ENCODE assay signal across 20 mouse cellular contexts in genomic region chr11:72196506-72196905, GRCm38 (mm10). TPM values are rescaled to one million over a fixed set of nuclear protein-coding genes. Genes with fewer than 3 reads are reported as not detected.
A peak's percentile ranks its signal among the peaks of the same experiment; 100 is the strongest.
DNase-seq lines count a peak whose midpoint lies in the region; ATAC-seq and TF ChIP-seq lines count a peak whose summit lies in the region.
"Had no signal": no experiment of that assay in that cellular context is flagged by ENCODE, and none has a peak within 500 bp of the region (broad histone marks: within the 10 kb centered on the region; RNA-seq: fewer than 3 reads in every experiment).

No protein-coding gene starts in this region.

- H3K9ac ChIP-seq in intestine, embryonic 16.5 days (ENCODE audit: low read depth, low read length) = no peak overlapping the region
- no peak overlapping the region for H3K9ac ChIP-seq in intestine, embryonic 15.5 days
- no peak overlapping the region for H3K9ac ChIP-seq in lung, postnatal 0 days (replicated peaks; ENCODE audit: low read depth)
- H3K9ac ChIP-seq: embryonic facial prominence, embryonic 12.5 days; hindbrain, embryonic 13.5 days; liver, embryonic 13.5 days had no signal

- WGBS in intestine, embryonic 16.5 days = 86% methylated on average over 8 of the region's 8 CpGs
- 89% methylated on average over 8 of the region's 8 CpGs for WGBS in intestine, embryonic 15.5 days
- WGBS in lung, postnatal 0 days = 60% methylated on average over 8 of the region's 8 CpGs
- WGBS in small intestine, adult 2 months = 86% methylated on average over 8 of the region's 8 CpGs

- peak; percentile 11 for DNase-seq in lung, postnatal 0 days (ENCODE audit: low spot score)
- DNase-seq in lung, postnatal 14 days = no peak
- DNase-seq in retina, embryonic 14.5 days (ENCODE audit: low spot score) = no peak
- DNase-seq: adrenal gland, adult 8-10 months; cerebellum, postnatal 14 days; kidney, postnatal 10 days; layer of hippocampus, postnatal 36 days; left cerebral cortex, postnatal 4 days; liver, embryonic 13.5 days; right cerebral cortex, postnatal 25 days; thymus, postnatal 25 days had no signal

- no peak for TF ChIP-seq EP300 in lung, postnatal 0 days (IDR thresholded peaks at IDR 0.05)

- no peaks in the 10 kb centered on the region for H3K4me1 ChIP-seq in intestine, embryonic 16.5 days (ENCODE audit: control insufficient read depth, insufficient read depth, low read length)
- no peaks in the 10 kb centered on the region for H3K4me1 ChIP-seq in intestine, embryonic 15.5 days (replicated peaks)
- no peaks in the 10 kb centered on the region for H3K4me1 ChIP-seq in lung, postnatal 0 days (ENCODE audit: insufficient read depth, low read depth, low read length)
- H3K4me1 ChIP-seq in small intestine, adult 2 months (ENCODE audit: control insufficient read depth, insufficient read depth, insufficient read length, low read length) = no peaks in the 10 kb centered on the region
- H3K4me1 ChIP-seq: embryonic facial prominence, embryonic 12.5 days; forebrain, embryonic 10.5 days; hindbrain, embryonic 13.5 days had no signal

- TF ChIP-seq CTCF in lung, postnatal 0 days (IDR thresholded peaks at IDR 0.05) = no peak
- TF ChIP-seq CTCF in small intestine, adult 2 months (IDR thresholded peaks at IDR 0.05; ENCODE audit: extremely low read depth, insufficient read length, insufficient replicate concordance, low read depth, low read length) = no peak

- no peak overlapping the region for H3K4me3 ChIP-seq in intestine, embryonic 16.5 days (ENCODE audit: low read length)
- H3K4me3 ChIP-seq in intestine, embryonic 15.5 days (replicated peaks) = no peak overlapping the region
- no peak overlapping the region for H3K4me3 ChIP-seq in lung, postnatal 0 days (ENCODE audit: low read depth, low read length)
- no peak overlapping the region for H3K4me3 ChIP-seq in small intestine, adult 2 months (ENCODE audit: low read depth, low read length)
- H3K4me3 ChIP-seq: embryonic facial prominence, embryonic 12.5 days; forebrain, embryonic 10.5 days; hindbrain, embryonic 13.5 days; liver, embryonic 13.5 days had no signal

- 0 out of 2 replicates have a peak, but pooled peaks cover 6% of the 10 kb centered on the region for H3K36me3 ChIP-seq in intestine, embryonic 16.5 days (ENCODE audit: control insufficient read depth, insufficient read depth, low read length)
- peaks cover 16% of the 10 kb centered on the region for H3K36me3 ChIP-seq in intestine, embryonic 15.5 days
- H3K36me3 ChIP-seq in lung, postnatal 0 days (ENCODE audit: insufficient read depth, low read length) = peaks cover 4% of the 10 kb centered on the region; the same call in 1 of the 2 replicates
- H3K36me3 ChIP-seq in small intestine, adult 2 months (ENCODE audit: control insufficient read depth, insufficient read depth, low read length) = peaks cover 23% of the 10 kb centered on the region

- no peak for TF ChIP-seq POLR2A in small intestine, adult 2 months (IDR thresholded peaks at IDR 0.05; ENCODE audit: low read depth, low read length)

- no peaks in the 10 kb centered on the region for H3K9me3 ChIP-seq in intestine, embryonic 16.5 days (ENCODE audit: control insufficient read depth, low read length)
- no peaks in the 10 kb centered on the region for H3K9me3 ChIP-seq in intestine, embryonic 15.5 days
- no peaks in the 10 kb centered on the region for H3K9me3 ChIP-seq in lung, postnatal 0 days (ENCODE audit: low read length)
- H3K9me3 ChIP-seq: embryonic facial prominence, embryonic 12.5 days; forebrain, embryonic 10.5 days; hindbrain, embryonic 13.5 days; liver, embryonic 13.5 days had no signal

- H3K4me2 ChIP-seq in intestine, embryonic 16.5 days (ENCODE audit: low read depth, low read length) = no peak overlapping the region
- no peak overlapping the region for H3K4me2 ChIP-seq in intestine, embryonic 15.5 days (replicated peaks)
- H3K4me2 ChIP-seq in lung, postnatal 0 days (replicated peaks; ENCODE audit: low read depth, low read length) = no peak overlapping the region
- H3K4me2 ChIP-seq: embryonic facial prominence, embryonic 12.5 days; hindbrain, embryonic 13.5 days; liver, embryonic 13.5 days had no signal

- no peaks in the 10 kb centered on the region for H3K27me3 ChIP-seq in intestine, embryonic 16.5 days (replicated peaks; ENCODE audit: control insufficient read depth, insufficient read depth, low read length)
- no peaks in the 10 kb centered on the region for H3K27me3 ChIP-seq in intestine, embryonic 15.5 days (replicated peaks)
- H3K27me3 ChIP-seq in lung, postnatal 0 days (replicated peaks; ENCODE audit: insufficient read depth, low read length) = no peaks in the 10 kb centered on the region
- H3K27me3 ChIP-seq in small intestine, adult 2 months (ENCODE audit: control insufficient read depth, insufficient read depth, low read length) = no peaks in the 10 kb centered on the region
- H3K27me3 ChIP-seq: embryonic facial prominence, embryonic 12.5 days; hindbrain, embryonic 13.5 days; liver, embryonic 13.5 days had no signal

- H3K27ac ChIP-seq in intestine, embryonic 16.5 days (ENCODE audit: low read length) = 0 out of 2 replicates have a peak overlapping the region, but pooled peaks have one; percentile 3
- H3K27ac ChIP-seq in intestine, embryonic 15.5 days = no peak overlapping the region
- H3K27ac ChIP-seq in lung, postnatal 0 days (ENCODE audit: low read length) = no peak overlapping the region
- 0 out of 2 replicates have a peak overlapping the region, but pooled peaks have one; percentile 1 for H3K27ac ChIP-seq in small intestine, adult 2 months (ENCODE audit: insufficient read depth, low read depth, low read length)
- H3K27ac ChIP-seq: embryonic facial prominence, embryonic 12.5 days; forebrain, embryonic 10.5 days; hindbrain, embryonic 13.5 days; liver, embryonic 13.5 days had no signal

- ATAC-seq in intestine, embryonic 16.5 days = no peak
- no peak for ATAC-seq in intestine, embryonic 15.5 days
- ATAC-seq in lung, postnatal 0 days = peak; percentile 37; the same call in 1 of the 2 replicates
- peak; percentile 78 for ATAC-seq in activated CD4-positive, CD25-positive, alpha-beta regulatory T cell, adult 4 months
- ATAC-seq in cerebellum, adult (ENCODE audit: insufficient number of reproducible peaks, low FRiP score, low TSS enrichment) = no peak

RNA-seq across cellular contexts. Expression of gene Gm43951, which starts 10.1 kb away (rescaled TPM):
- polyA plus RNA-seq in intestine, embryonic 16.5 days (2015; fragmentation: Nextera tagmentation; extraction: Ambion mirVana) = 0.06 and 0.16 TPM in 2 replicates
- polyA plus RNA-seq in intestine, embryonic 15.5 days (2015; fragmentation: Nextera tagmentation; extraction: Ambion mirVana) = 0.20 and 0.21 TPM in 2 replicates
- polyA plus RNA-seq in lung, postnatal 0 days (2015; fragmentation: Nextera tagmentation; extraction: Ambion mirVana) = 0.06 TPM in 1 of 2 replicates, not detected in the other
- polyA plus RNA-seq in activated CD4-positive, CD25-positive, alpha-beta regulatory T cell, adult 4 months (2017; shearing (Covaris generic)) = not detected
- 0.19 TPM in 1 of 2 replicates, not detected in the other for polyA plus RNA-seq in small intestine, adult 2 months (2012; rRNA removed)
- polyA plus RNA-seq: liver, embryonic 13.5 days; stomach, embryonic 14.5 days had no signal

RNA-seq across cellular contexts. Expression of gene 4933427D14Rik, which starts 10.8 kb away (rescaled TPM):
- polyA plus RNA-seq in intestine, embryonic 16.5 days (2015; fragmentation: Nextera tagmentation; extraction: Ambion mirVana) = 7.9 and 9.5 TPM in 2 replicates
- polyA plus RNA-seq in intestine, embryonic 15.5 days (2015; fragmentation: Nextera tagmentation; extraction: Ambion mirVana) = 12.7 and 15.2 TPM in 2 replicates
- 9.2 and 11.5 TPM in 2 replicates for polyA plus RNA-seq in lung, postnatal 0 days (2015; fragmentation: Nextera tagmentation; extraction: Ambion mirVana)
- 10 to 100 TPM; 18.5 to 19.6 TPM for polyA plus RNA-seq in activated CD4-positive, CD25-positive, alpha-beta regulatory T cell, adult 4 months (2017; shearing (Covaris generic))
- polyA plus RNA-seq in small intestine, adult 2 months (2012; rRNA removed) = 1.3 and 2.5 TPM in 2 replicates

RNA-seq across cellular contexts. Expression of gene Txndc17, which starts 10.8 kb away (rescaled TPM):
- 423 and 443 TPM in 2 replicates for polyA plus RNA-seq in intestine, embryonic 16.5 days (2015; fragmentation: Nextera tagmentation; extraction: Ambion mirVana)
- polyA plus RNA-seq in intestine, embryonic 15.5 days (2015; fragmentation: Nextera tagmentation; extraction: Ambion mirVana) = 340 and 361 TPM in 2 replicates
- 156 and 166 TPM in 2 replicates for polyA plus RNA-seq in lung, postnatal 0 days (2015; fragmentation: Nextera tagmentation; extraction: Ambion mirVana)
- polyA plus RNA-seq in activated CD4-positive, CD25-positive, alpha-beta regulatory T cell, adult 4 months (2017; shearing (Covaris generic)) = 100 to 1,000 TPM; 118 to 131 TPM
- 40.3 and 86.5 TPM in 2 replicates for polyA plus RNA-seq in small intestine, adult 2 months (2012; rRNA removed)

RNA-seq across cellular contexts. Expression of gene Med31, which starts 18.9 kb away (rescaled TPM):
- 27.6 and 30.4 TPM in 2 replicates for polyA plus RNA-seq in intestine, embryonic 16.5 days (2015; fragmentation: Nextera tagmentation; extraction: Ambion mirVana)
- 33.0 and 34.3 TPM in 2 replicates for polyA plus RNA-seq in intestine, embryonic 15.5 days (2015; fragmentation: Nextera tagmentation; extraction: Ambion mirVana)
- 50.3 and 50.7 TPM in 2 replicates for polyA plus RNA-seq in lung, postnatal 0 days (2015; fragmentation: Nextera tagmentation; extraction: Ambion mirVana)
- 10 to 100 TPM; 13.0 to 15.6 TPM for polyA plus RNA-seq in activated CD4-positive, CD25-positive, alpha-beta regulatory T cell, adult 4 months (2017; shearing (Covaris generic))
- 2.4 and 3.7 TPM in 2 replicates for polyA plus RNA-seq in small intestine, adult 2 months (2012; rRNA removed)

Comparison
In these comparisons a context has a peak if more than half of its experiments do, and no peak if none do; other contexts are left out.
1. H3K27ac ChIP-seq: peak in intestine, embryonic 16.5 days (single experiment) and small intestine, adult 2 months (single experiment); none in intestine, embryonic 15.5 days (single experiment) and lung, postnatal 0 days (single experiment).
2. ATAC-seq: peak in lung, postnatal 0 days (single experiment) and activated CD4-positive, CD25-positive, alpha-beta regulatory T cell, adult 4 months (single experiment); none in intestine, embryonic 16.5 days (single experiment), intestine, embryonic 15.5 days (single experiment) and cerebellum, adult (single experiment).